Mouse (Mus musculus): ENCODE data around the gene Eif4e. TPM values are rescaled to one million over a fixed set of nuclear protein-coding genes. Genes with fewer than 3 reads are reported as not detected.

The Eif4e gene
- 228 and 233 TPM in 2 replicates for polyA plus RNA-seq (2012; rRNA removed)

DNA sequence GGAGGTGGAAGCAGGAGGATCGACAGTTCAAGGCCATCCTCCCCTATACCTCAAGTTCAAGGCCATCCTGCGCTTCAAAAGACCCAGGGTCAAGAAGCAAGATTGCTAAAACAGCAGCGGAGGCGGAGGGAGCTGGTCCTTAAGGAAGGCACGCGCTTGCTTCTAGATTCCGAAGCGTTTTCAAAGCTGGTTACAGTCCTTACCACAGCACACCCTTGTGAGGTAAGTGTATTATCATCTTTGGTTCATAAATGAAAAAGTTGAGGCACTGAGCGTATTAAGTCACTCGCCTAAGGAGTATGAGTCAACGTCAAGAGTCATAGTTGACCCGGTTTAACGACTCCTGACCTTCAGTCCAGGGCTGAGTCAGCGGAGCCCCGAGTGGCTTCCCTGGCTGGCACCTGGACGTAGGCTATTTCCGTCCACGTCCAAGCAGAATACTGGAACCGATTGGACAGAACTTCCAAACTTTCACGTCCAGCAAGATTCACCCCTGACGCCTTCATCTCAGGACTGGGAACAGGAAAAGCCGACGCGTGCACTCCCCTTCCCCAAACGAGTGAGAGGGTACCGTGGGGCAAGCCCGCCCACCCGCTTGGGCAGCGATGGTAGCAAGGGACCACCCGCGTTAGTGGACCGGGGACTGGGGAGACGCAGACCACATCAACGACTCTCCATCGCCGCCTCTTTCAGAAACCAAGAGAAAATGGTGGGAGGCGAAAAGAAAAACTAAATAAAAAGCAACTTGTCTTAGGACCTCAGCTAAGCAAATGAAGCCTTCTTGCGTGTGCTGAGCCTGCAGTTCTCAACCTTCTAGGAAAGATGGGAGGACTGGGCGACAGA is at the start of gene Eif4e:
Eif4e (plus strand) TSS at position 107 of the 843 bp plus-strand sequence.

GRCm38 (mm10) chr3:138489327-138490033 is 36.5 kb upstream of the Eif4e start, which contains the start of gene Metap1:
Gene Metap1 (minus strand): TSS chr3:138489515.

Other genes with a start within 250 kb of the Eif4e start
- gene Adh6a, start 212.9 kb upstream of the Eif4e start, polyA plus RNA-seq (2012; rRNA removed), result not detected in 2 replicates
- gene Adh6b, start 184.4 kb upstream of the Eif4e start, polyA plus RNA-seq (2012; rRNA removed), result 0.08 and 0.11 TPM in 2 replicates
- not detected in 2 replicates for gene Adh4, start 110.7 kb upstream of the Eif4e start, polyA plus RNA-seq (2012; rRNA removed)
- gene Adh5, start 83.1 kb upstream of the Eif4e start, polyA plus RNA-seq (2012; rRNA removed), result 139 and 145 TPM in 2 replicates
- 61.2 and 64.8 TPM in 2 replicates for gene Metap1, start 36.7 kb upstream of the Eif4e start, polyA plus RNA-seq (2012; rRNA removed)
- 110 and 127 TPM in 2 replicates for gene Tspan5, start 216.0 kb downstream of the Eif4e start, polyA plus RNA-seq (2012; rRNA removed)

Data from central nervous system, embryonic 18 days (tissue).